Mouse (Mus musculus) lung, adult 10 weeks (tissue): Measurements from ENCODE around the gene Larp1b. TPM values are rescaled to one million over a fixed set of nuclear protein-coding genes. Genes with fewer than 3 reads are reported as not detected.

Experiments used
- polyA plus RNA-seq: library from polyadenylated mRNA; stranded (reverse); fragments of 350-450 nt; fragmentation: Illumina TruSeq; extraction: RNeasy Lipid Tissue Mini Kit (QIAGEN cat#74804); gene quantifications from one replicate; pipeline ENCODE4 v1.2.3, GENCODE M21; 2014; ENCODE audit warnings: low read depth, low replicate concordance; ENCODE audit not compliant: insufficient read depth

Gene Larp1b
- 16.1 TPM for polyA plus RNA-seq

GRCm38 (mm10) chr3:40949170-40949902 lies at the start of gene Larp1b:
Larp1b (plus strand) TSS chr3:40949828.

GRCm38 (mm10) chr3:40902443-40902842 lies 47.2 kb upstream of the Larp1b start, which contains the start of gene 1700034I23Rik:
1700034I23Rik (minus strand) TSS chr3:40902543.

GRCm38 (mm10) chr3:41082885-41083789 lies 133.5 kb downstream of the Larp1b start, which contains the start of gene Pgrmc2:
Pgrmc2 (minus strand) TSS chr3:41083046.

Other genes with a start within 250 kb of the Larp1b start
- gene Slc25a31, start 241.0 kb upstream of the Larp1b start, polyA plus RNA-seq = not detected
- gene Hspa4l, start 205.3 kb upstream of the Larp1b start, polyA plus RNA-seq = 13.2 TPM
- 3.5 TPM for gene Plk4, start 149.8 kb upstream of the Larp1b start, polyA plus RNA-seq
- gene Mfsd8, start 102.9 kb upstream of the Larp1b start, polyA plus RNA-seq = 6.2 TPM
- gene Abhd18, start 102.9 kb upstream of the Larp1b start, polyA plus RNA-seq = 1.6 TPM
- gene 1700034I23Rik, start 47.3 kb upstream of the Larp1b start, polyA plus RNA-seq = not detected
- 32.1 TPM for gene Pgrmc2, start 133.2 kb downstream of the Larp1b start, polyA plus RNA-seq